Mouse (Mus musculus) hindbrain, embryonic 15.5 days (tissue): Measurements from ENCODE around the gene Zmynd15. TPM values are rescaled to one million over a fixed set of nuclear protein-coding genes. Genes with fewer than 3 reads are reported as not detected.
A peak's percentile ranks its signal among the peaks of the same experiment; 100 is the strongest.

Experiments used
- ATAC-seq: fragments of 200-750 bp; cut with Nextera tagmentation; 2 replicates; pipeline ENCODE4 v1.8.0; 2017; ENCODE audit warnings: low read depth, moderate number of reproducible peaks, moderate TSS enrichment; ENCODE audit not compliant: low FRiP score
- H3K27ac ChIP-seq: fragments of 300-500 bp; sonication (generic); replicated peaks from 2 replicates; pipeline ENCODE4 v1.5.1; 2015; ENCODE audit warnings: mild to moderate bottlenecking, inconsistent platforms
- H3K27me3 ChIP-seq: fragments of 300-500 bp; sonication (generic); 2 replicates; pipeline ENCODE4 v1.6.1; 2015; ENCODE audit warnings: control low read depth, inconsistent platforms
- H3K36me3 ChIP-seq: fragments of 300-500 bp; sonication (generic); 2 replicates; pipeline ENCODE4 v1.6.1; 2015; ENCODE audit warnings: control low read depth, inconsistent platforms
- H3K4me1 ChIP-seq: fragments of 300-500 bp; sonication (generic); replicated peaks from 2 replicates; pipeline ENCODE4 v1.6.1; 2015; ENCODE audit warnings: control low read depth, inconsistent platforms
- H3K4me2 ChIP-seq: fragments of 300-500 bp; sonication (generic); 2 replicates; pipeline ENCODE4 v1.6.1; 2015; ENCODE audit warnings: moderate library complexity, mild to moderate bottlenecking, inconsistent platforms
- H3K4me3 ChIP-seq: fragments of 300-500 bp; sonication (generic); 2 replicates; pipeline ENCODE4 v1.5.1; 2015; ENCODE audit warnings: mild to moderate bottlenecking, inconsistent platforms
- H3K9ac ChIP-seq: fragments of 300-500 bp; sonication (generic); 2 replicates; pipeline ENCODE4 v1.6.1; 2015; ENCODE audit warnings: inconsistent platforms
- H3K9me3 ChIP-seq: fragments of 300-500 bp; sonication (generic); 2 replicates; pipeline ENCODE4 v1.6.1; 2016; ENCODE audit warnings: control low read depth, inconsistent platforms
- WGBS: fragments of 180-500 bp; shearing (Covaris S2); methylation state at CpG from one replicate; pipeline ENCODE4 v1.1.7; 2015; 5-methylcytosine and 5-hydroxymethylcytosine counted together
- polyA plus RNA-seq: library from polyadenylated mRNA; unstranded; fragments of >200 nt; fragmentation: Nextera tagmentation; extraction: Ambion mirVana; gene quantifications from 2 replicates; pipeline ENCODE4 v1.2.1, GENCODE M21; 2015

Gene Zmynd15
- polyA plus RNA-seq, 1 experiment from 2014 or later = 0.77 TPM

DNA sequence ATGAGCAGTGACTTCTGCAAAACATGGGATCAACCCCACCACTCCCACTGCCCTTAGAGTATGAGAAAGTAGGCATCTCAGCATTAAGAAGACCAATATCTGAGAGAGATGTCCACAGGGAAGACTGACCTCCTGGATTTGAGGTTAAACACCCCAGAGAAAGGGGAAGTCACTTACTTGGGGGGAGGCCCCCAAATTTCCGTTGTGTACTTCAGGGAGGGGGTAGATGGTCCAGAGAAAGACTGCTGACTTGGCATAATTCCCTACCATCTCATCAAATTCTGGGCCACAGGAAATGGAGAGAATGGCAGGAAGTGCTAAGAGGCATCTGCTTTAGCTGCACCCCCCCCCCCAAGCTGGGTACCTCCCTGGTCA, 25.7 kb upstream of the Zmynd15 start:
- Histone ChIP-seq H3K36me3 (peaks cover 25% of the 10 kb centered on the region), H3K4me3 (peak overlapping the region; percentile 82), H3K9ac (peak overlapping the region; percentile 90), H3K4me1 (peaks cover 36% of the 10 kb centered on the region), H3K27me3 (no peaks in the 10 kb centered on the region), H3K27ac (no peak overlapping the region), H3K9me3 (no peaks in the 10 kb centered on the region), H3K4me2 (peak overlapping the region; percentile 78)
- WGBS = 67% methylated on average over 1 of the region's 1 CpGs
- ATAC-seq = no peak

DNA sequence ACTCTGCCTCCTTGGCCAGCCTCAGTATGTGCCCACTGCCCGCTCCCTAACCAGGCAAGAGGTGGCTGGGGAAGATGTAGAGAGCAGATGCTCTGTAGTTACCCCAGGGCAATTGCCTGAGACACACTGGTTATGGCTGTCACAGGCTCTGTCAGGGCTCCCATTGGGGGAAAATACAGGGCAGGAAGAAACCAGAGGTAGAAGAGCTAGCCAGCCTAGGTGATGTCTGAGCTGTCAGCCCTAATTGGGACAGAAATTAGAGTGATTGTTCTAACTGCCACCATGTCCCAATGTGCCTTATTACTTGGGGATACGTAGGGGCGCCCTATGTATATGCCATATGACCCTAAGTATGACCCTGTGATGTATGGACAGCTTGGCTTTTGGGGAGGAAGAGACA, 25.3 kb upstream of the Zmynd15 start:
- peak overlapping the region; percentile 78 for H3K4me2 ChIP-seq
- peaks cover 36% of the 10 kb centered on the region for H3K4me1 ChIP-seq
- H3K9me3 ChIP-seq = no peaks in the 10 kb centered on the region
- 93% methylated on average over 3 of the region's 3 CpGs for WGBS
- ATAC-seq = no peak
- H3K27ac ChIP-seq = no peak overlapping the region
- H3K4me3 ChIP-seq = peak overlapping the region; percentile 82
- H3K27me3 ChIP-seq = no peaks in the 10 kb centered on the region
- H3K36me3 ChIP-seq = peaks cover 29% of the 10 kb centered on the region
- peak overlapping the region; percentile 90 for H3K9ac ChIP-seq

DNA sequence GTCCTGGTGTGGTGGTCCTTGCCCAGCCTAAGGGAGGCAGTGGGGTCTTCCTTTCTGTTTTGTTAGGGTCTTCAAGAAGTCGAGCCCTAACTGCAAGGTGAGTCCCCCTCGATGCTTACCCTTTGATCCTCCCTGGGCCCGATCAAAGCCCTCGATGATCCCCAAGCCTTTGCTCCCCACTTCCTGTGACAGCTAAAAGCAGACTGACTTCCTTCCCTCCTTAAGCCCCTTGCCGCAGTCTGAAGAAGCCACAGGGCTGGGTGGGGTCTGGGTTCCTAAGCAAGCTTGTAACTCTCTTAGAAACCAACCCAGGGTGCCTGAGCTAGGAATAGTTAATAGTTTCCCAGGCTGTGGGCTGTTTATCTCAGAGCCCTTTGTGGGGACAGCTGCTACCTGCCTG, 23.8 kb upstream of the Zmynd15 start:
- WGBS = 75% methylated on average over 5 of the region's 5 CpGs
- H3K4me2 ChIP-seq = no peak overlapping the region
- peaks cover 44% of the 10 kb centered on the region for H3K36me3 ChIP-seq
- H3K27me3 ChIP-seq = no peaks in the 10 kb centered on the region
- no peak overlapping the region for H3K27ac ChIP-seq
- H3K4me3 ChIP-seq = no peak overlapping the region
- no peaks in the 10 kb centered on the region for H3K9me3 ChIP-seq
- no peak for ATAC-seq
- peaks cover 35% of the 10 kb centered on the region for H3K4me1 ChIP-seq
- H3K9ac ChIP-seq = no peak overlapping the region

DNA sequence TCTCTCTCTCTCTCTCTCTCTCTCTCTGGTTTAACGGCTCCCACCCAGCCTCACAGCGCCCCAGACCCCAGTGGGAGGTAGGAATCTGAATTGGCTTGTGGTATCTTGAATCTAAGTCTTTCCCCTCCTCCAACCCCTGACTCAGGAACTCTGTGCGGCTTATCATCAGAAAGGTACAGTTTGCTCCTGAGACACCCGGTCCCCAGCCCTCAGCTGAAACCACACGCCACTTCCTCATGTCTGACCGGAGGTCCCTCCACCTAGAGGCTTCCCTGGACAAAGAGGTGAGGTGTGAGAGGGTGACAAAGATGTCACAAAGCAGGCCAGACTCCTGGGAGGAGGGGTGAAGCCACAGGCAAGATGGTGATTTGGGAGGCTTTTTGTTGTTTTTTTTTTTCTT, 21.8 kb upstream of the Zmynd15 start:
- peaks cover 56% of the 10 kb centered on the region for H3K36me3 ChIP-seq
- ATAC-seq = no peak
- WGBS = 95% methylated on average over 6 of the region's 6 CpGs
- H3K9me3 ChIP-seq = no peaks in the 10 kb centered on the region
- no peak overlapping the region for H3K9ac ChIP-seq
- no peak overlapping the region for H3K27ac ChIP-seq
- no peaks in the 10 kb centered on the region for H3K27me3 ChIP-seq
- H3K4me3 ChIP-seq = no peak overlapping the region
- H3K4me1 ChIP-seq = peaks cover 23% of the 10 kb centered on the region
- no peak overlapping the region for H3K4me2 ChIP-seq

DNA sequence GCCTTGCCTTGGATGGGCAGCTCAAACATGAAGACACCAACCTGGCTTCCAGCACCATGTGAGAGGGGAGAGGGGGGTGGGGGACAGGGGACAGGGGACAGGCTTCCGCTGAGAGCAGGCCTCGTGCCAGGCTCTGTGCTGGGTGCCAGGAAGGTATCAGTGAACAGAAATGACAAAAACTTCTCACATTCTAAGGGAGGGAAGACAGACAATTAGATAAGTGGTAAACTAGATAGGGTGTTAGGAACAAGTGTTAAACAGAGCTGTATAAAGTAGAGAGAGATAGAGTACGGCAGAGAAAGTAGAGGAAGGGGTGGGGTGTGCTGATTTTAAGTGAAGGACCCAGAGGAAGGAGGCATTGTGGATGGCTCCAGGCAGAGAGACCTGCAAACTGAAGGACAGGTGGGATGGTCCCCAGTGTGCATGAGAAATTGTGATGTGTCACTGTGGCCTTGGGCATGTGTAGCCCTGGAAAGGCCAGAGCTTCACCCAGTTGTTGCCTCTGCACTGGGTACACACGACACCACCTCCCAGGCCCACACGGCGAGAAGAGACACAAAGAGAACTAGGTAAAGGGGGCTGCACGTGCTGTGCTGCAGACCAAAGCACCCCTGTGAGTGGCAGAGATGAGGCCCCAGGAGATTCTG, 20.4 kb upstream of the Zmynd15 start:
- H3K27ac ChIP-seq = no peak overlapping the region
- peaks cover 14% of the 10 kb centered on the region for H3K4me1 ChIP-seq
- no peaks in the 10 kb centered on the region for H3K9me3 ChIP-seq
- WGBS = 94% methylated on average over 7 of the region's 7 CpGs
- ATAC-seq = no peak
- no peak overlapping the region for H3K4me3 ChIP-seq
- H3K27me3 ChIP-seq = no peaks in the 10 kb centered on the region
- H3K4me2 ChIP-seq = no peak overlapping the region
- H3K9ac ChIP-seq = no peak overlapping the region
- H3K36me3 ChIP-seq = peaks cover 58% of the 10 kb centered on the region

DNA sequence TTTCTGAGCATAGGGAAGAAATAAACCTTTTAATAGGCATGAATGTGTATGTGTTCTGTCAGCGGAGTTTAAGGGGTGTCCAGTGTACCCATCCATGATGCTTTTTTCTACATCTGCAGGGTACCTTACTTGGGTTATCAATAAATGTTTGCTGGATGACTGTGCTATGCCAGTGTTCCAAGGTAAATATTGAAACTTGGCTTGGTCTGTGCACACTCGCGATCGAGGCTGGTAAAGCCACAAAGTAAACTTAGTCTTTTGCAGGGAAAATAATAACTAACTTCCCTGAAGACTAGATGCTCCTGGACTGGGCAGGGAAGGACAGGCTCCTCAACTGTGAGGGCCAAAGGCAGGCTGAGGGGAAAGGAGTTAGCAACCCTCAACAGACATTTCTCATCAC, 18.6 kb upstream of the Zmynd15 start:
- Histone ChIP-seq H3K27me3 (no peaks in the 10 kb centered on the region), H3K36me3 (peaks cover 58% of the 10 kb centered on the region), H3K9me3 (no peaks in the 10 kb centered on the region), H3K4me2 (no peak overlapping the region), H3K4me1 (no peaks in the 10 kb centered on the region), H3K9ac (no peak overlapping the region), H3K27ac (no peak overlapping the region), H3K4me3 (no peak overlapping the region)
- no peak for ATAC-seq
- WGBS = 97% methylated on average over 4 of the region's 4 CpGs

DNA sequence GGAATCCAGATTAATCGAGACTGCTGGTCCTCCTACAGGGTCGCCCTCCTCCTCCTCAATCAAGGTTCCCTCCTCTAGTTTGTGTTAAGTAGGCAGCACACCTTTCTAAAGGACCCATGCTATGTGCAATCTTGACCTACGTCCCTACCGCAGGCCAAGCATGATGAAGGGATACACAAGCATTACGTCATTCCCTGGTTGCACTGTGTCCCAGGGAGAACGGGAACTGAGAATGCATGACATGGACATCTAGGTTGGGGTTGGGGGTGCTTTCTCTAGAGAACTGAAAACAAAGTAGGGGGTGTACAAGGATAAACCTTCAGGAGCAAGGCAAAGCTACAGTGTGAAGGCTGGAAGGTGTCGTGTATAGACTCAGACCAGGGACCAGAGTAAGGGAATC, 17.4 kb upstream of the Zmynd15 start:
- Histone ChIP-seq H3K9me3 (no peaks in the 10 kb centered on the region), H3K9ac (no peak overlapping the region), H3K4me3 (no peak overlapping the region), H3K36me3 (peaks cover 48% of the 10 kb centered on the region), H3K27me3 (no peaks in the 10 kb centered on the region), H3K4me1 (no peaks in the 10 kb centered on the region), H3K27ac (no peak overlapping the region), H3K4me2 (no peak overlapping the region)
- 93% methylated on average over 7 of the region's 7 CpGs for WGBS
- ATAC-seq = no peak

DNA sequence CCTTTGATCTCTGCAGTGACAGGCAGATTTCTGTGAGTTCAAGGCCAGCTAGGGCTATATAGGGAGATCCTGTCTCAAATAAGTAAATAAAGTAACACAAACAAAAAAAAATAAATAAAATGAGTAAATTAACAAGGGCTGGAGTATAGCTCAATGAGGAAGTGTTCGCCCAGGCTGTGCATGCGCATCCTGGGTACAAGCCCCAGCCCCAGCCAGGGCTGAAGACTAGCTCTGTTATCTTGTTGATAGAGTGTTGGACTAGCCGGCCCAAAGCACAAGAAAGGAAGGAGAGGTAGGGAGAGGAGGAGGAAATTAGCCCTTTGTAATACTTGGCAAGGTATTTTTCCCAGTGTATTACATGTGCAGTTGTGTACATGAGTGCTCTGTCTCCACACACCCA, 15.3 kb upstream of the Zmynd15 start:
- H3K9ac ChIP-seq = no peak overlapping the region
- WGBS = 88% methylated on average over 3 of the region's 3 CpGs
- H3K9me3 ChIP-seq = no peaks in the 10 kb centered on the region
- no peaks in the 10 kb centered on the region for H3K27me3 ChIP-seq
- H3K4me2 ChIP-seq = no peak overlapping the region
- no peak for ATAC-seq
- peaks cover 29% of the 10 kb centered on the region for H3K36me3 ChIP-seq
- no peaks in the 10 kb centered on the region for H3K4me1 ChIP-seq
- no peak overlapping the region for H3K4me3 ChIP-seq
- H3K27ac ChIP-seq = no peak overlapping the region

DNA sequence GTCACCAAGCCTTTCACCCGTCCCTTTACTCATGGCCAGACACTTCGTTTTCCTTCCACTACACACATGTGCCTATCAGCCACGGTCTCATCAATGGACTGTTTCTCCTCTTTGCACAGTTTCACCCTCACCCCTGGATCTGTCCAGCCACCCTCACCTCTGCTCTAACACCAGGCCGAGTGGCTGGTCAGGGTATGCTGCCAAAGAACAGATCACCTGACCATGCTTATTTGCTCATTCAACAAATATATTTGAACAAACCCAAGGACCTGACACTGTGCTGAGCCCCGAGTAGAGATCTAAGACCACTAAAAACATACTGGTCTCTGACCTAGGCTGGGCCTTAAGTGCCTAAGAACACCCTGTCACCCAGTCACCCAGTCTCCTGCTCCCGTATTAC, 14.6 kb upstream of the Zmynd15 start:
- 84% methylated on average over 6 of the region's 6 CpGs for WGBS
- Histone ChIP-seq H3K4me1 (no peaks in the 10 kb centered on the region), H3K9me3 (no peaks in the 10 kb centered on the region), H3K4me2 (no peak overlapping the region), H3K4me3 (no peak overlapping the region), H3K36me3 (peaks cover 22% of the 10 kb centered on the region), H3K9ac (no peak overlapping the region), H3K27me3 (no peaks in the 10 kb centered on the region), H3K27ac (no peak overlapping the region)
- ATAC-seq = no peak

DNA sequence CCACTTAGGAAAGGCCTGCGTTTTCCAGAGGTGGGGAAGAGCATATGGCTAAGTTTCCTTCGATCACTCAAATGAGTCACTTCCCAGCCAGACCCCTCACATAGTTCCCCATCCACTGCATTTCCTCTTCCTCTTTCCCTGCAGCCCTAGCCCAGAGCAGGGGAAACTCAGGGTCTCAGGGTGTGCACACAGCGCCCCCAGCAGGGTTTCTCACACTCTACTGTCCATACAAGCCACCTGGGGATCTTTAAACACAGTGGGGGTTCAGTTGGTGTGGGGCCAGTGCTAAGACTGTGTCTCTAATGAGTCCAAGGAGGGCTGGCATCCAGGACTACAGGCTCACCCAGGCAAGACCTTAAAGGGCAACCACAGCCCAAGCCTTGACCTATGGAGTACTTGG, 12.5 kb upstream of the Zmynd15 start:
- WGBS = 48% methylated on average over 3 of the region's 3 CpGs
- no peak for ATAC-seq

DNA sequence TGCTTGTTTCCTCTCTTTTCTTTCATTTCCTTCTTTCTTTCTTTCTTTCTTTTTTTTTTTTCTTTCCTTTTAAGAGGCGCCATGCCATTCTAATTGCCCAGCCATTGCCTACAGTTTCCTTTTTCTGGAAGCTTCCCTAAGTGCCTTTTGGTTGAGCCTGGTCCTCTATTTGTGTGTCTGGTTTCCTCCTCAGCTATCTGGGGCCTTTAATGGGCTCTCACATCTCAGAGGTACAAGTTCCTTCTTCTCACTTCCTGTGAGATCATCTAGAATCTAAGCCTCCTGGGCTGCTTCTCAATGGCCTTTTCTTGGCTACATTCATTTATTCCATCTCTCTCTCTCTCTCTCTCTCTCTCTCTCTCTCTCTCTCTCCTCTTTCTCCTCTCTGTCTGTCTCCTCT, 11.9 kb upstream of the Zmynd15 start:
- no peaks in the 10 kb centered on the region for H3K27me3 ChIP-seq
- no peak overlapping the region for H3K4me3 ChIP-seq
- H3K27ac ChIP-seq = no peak overlapping the region
- H3K9ac ChIP-seq = no peak overlapping the region
- peaks cover 5% of the 10 kb centered on the region; the same call in 1 of the 2 replicates for H3K4me1 ChIP-seq
- WGBS = 87% methylated on average over 1 of the region's 1 CpGs
- H3K4me2 ChIP-seq = no peak overlapping the region
- 0 out of 2 replicates have a peak, but pooled peaks cover 3% of the 10 kb centered on the region for H3K36me3 ChIP-seq
- H3K9me3 ChIP-seq = no peaks in the 10 kb centered on the region
- ATAC-seq = no peak

More for the DNA sequence above, 12.5 kb upstream of the Zmynd15 start:
- no peak overlapping the region for H3K4me3 ChIP-seq
- 0 out of 2 replicates have a peak, but pooled peaks cover 3% of the 10 kb centered on the region for H3K4me1 ChIP-seq
- H3K27me3 ChIP-seq = no peaks in the 10 kb centered on the region
- no peak overlapping the region for H3K4me2 ChIP-seq
- no peaks in the 10 kb centered on the region for H3K9me3 ChIP-seq
- no peak overlapping the region for H3K9ac ChIP-seq
- H3K27ac ChIP-seq = no peak overlapping the region
- H3K36me3 ChIP-seq = 0 out of 2 replicates have a peak, but pooled peaks cover 9% of the 10 kb centered on the region

DNA sequence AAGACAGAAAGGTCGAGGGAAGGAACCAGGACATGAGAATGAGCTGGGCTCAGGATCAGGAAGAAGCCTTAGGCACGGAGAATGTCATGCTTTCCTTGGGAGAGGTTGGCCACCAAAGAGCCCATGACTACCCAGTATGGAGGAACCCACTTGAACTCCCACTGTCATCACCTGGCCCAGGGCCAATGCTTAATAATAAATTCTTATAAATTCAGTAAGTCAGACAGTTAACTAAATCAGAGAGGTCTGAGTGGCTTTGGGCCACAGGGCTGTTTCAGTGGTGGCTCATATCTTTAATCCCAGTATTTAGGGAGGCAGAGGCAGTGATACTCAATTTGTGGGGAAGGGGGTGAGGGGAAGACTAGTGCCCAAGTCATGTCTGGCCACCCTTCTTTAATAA, 8.3 kb upstream of the Zmynd15 start:
- WGBS = 86% methylated on average over 2 of the region's 2 CpGs
- H3K4me2 ChIP-seq = no peak overlapping the region
- ATAC-seq = no peak
- peaks cover 20% of the 10 kb centered on the region for H3K4me1 ChIP-seq
- no peak overlapping the region for H3K9ac ChIP-seq
- H3K4me3 ChIP-seq = no peak overlapping the region
- no peaks in the 10 kb centered on the region for H3K9me3 ChIP-seq
- H3K27ac ChIP-seq = no peak overlapping the region
- H3K27me3 ChIP-seq = no peaks in the 10 kb centered on the region
- H3K36me3 ChIP-seq = peaks cover 6% of the 10 kb centered on the region
